Mouse (Mus musculus) cerebellum, adult 9-10 months (tissue): ENCODE measurements around the gene Pkp1.

ENCODE experiments used
- DNase-seq: peaks from one replicate; pipeline ENCODE4 v3.0.0; 2022

Pkp1 gene

GRCm38 (mm10) chr1:135855344-135855687, 63.7 kb downstream of the Pkp1 start:
- DNase-seq: no peak

DNA sequence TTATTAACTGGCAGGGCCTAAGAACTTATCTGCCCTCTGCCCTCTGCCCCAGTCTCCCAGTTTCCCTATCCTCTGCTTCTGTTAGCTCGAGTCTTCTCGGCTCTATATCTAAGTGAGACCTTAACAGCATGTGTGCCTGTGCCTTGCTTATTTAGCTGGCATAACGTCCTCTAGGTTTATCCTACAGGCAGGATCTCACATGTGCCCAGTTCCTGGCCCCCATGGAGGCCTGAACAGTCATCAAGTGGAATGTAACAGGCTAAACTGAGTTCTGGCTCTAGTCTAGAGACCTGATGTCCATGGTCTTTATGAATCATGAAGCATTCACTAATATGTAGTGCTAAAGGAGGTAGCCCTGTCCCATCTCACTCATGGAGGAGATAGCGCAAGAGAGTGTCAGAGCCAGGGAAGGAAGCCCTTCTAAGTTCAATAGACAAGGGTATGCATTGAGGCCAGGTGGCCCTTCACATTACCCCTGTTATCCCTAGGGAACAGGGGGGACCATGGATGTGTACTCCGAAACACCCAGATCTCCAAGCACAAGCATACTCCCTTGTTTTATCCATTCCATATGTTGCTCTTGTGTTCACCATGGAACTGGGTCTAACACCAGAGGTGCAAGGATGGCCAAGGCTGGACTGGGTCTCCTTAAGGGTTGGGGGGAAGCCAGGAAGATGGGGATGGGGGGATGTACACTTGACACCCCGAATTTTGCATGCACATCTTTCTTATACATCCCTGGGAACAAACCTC, 64.2 kb downstream of the Pkp1 start:
- no peak for DNase-seq

DNA sequence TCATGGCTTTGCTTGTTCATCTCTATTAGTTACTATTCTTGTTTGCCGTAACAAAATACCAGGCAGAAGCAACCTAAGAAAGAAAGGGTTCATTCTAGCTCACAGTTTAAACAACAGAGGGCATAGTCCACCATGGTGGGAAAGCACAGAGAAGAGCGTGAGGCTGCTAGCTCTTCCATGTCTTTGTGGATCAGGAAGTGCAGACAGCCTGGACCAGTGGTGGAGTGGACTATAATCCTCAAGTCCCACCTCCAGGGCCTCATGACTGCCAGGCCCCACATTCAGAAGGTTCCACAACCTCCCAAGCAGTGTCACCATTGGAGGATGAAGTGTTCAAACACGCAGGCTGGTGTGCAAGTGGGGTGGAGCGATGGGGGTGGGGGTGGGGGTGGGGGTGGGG, 65.8 kb downstream of the Pkp1 start:
- DNase-seq: no peak

DNA sequence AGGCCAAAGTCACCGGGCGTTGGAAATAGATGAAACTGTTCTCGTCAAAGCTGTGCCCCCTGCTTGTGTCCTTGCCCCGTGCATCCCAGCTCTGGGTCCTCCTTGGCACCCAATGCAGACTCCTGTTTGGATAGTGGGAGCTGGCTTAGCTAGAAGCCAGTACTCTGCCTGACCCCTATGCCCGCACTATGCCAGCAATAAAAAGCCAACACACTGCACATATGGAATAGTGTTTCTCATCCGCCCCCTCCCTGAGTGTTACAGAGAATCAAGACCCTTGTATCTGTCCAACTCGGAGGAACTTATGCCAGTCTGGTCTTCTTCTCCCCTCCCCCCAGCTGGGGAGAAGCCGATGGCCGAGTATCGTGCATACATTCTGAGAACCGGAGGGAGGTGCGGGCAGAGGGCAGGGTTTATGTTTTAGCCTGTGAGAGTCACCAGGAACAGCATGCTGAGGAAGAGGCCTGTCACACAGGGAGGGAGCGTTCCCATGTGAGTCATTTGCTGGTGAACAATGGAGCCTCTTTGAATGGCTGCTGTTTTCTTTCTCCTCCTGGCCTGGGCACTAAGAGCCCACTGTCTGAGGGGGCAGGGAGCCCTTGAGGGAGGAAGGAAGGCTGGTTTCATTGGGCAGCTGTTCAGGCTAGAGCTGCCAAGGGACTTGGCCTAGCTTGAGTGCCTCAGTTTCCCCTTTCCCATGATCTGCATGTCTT, 66.8 kb downstream of the Pkp1 start:
- DNase-seq: peak; percentile 3

DNA sequence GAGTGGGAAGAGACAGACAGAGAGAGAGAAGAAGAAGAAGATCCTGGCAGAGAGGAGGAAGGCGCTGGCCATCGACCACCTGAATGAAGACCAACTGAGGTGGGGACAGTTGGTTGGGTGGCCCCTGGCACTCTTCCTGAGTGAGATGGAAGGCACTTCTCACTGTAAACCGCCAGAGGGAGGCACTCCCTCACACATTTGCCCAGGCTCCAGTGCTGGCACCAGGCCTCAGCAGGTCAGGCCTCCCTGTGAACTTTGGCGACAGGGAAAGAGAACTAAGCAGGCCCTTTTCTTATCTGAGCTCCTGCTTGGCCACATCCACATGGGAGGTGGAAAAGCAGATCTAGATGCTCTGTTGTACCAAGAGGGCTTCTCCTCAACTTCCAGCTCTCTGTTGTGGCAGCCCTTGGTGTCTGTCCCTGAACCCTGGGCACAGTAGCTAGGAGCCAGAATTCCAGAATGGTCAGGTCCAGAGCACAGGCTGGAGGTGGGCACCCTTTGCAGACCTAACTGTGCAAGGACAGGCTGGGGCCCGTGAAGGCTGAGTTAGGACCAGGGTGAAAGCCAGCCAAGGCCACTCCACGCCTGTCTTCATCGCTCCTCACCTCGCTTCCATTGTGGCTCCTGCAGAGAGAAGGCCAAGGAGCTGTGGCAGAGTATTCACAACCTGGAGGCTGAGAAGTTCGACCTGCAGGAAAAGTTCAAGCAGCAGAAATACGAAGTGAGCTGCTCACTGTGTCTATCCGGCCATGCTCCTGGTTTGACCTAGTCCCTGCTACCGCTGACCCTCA, 68.1 kb downstream of the Pkp1 start:
- no peak for DNase-seq

DNA sequence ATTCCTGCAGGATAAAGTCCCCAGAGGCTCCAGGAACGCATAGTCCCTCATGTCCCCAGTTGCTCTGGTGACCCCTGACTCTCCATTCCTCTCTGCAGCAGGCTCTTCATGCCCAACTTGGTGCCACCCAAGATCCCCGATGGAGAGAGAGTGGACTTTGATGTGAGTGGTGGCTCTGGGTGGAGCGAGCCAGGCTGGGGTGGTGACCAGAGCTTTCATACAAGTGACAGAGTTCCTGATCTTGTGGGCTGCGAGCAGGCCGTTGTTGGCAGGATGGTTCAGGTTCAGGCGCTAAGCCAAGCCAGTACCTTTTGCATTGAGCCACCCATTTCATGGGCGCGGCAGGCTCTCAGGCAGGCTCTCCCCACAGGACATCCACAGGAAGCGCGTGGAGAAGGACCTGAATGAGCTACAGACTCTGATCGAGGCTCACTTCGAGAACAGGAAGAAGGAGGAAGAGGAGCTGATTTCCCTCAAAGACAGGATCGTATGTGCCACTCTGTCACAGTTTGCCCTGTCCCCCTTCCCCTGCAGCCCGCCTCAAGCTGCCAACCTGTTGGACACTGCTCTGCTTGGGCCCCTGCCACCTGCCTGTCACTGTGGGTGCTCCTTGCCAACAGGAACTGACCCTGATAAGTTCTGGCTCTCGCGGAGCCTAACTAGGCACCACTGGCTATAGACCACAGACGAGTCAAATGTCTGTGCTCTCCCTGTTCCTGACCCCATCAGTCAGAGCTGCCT, 71.2 kb downstream of the Pkp1 start:
- DNase-seq: no peak

- peak; percentile 6 for DNase-seq
These were observed 71.9 kb downstream of the Pkp1 start for GRCm38 (mm10) chr1:135847139-135847562.

- no peak for DNase-seq
These were observed 72.4 kb downstream of the Pkp1 start for GRCm38 (mm10) chr1:135846632-135847031.

GRCm38 (mm10) chr1:135844481-135844880, 74.5 kb downstream of the Pkp1 start:
- no peak for DNase-seq

- no peak for DNase-seq
These were observed 75.3 kb downstream of the Pkp1 start for GRCm38 (mm10) chr1:135843519-135844262.

DNA sequence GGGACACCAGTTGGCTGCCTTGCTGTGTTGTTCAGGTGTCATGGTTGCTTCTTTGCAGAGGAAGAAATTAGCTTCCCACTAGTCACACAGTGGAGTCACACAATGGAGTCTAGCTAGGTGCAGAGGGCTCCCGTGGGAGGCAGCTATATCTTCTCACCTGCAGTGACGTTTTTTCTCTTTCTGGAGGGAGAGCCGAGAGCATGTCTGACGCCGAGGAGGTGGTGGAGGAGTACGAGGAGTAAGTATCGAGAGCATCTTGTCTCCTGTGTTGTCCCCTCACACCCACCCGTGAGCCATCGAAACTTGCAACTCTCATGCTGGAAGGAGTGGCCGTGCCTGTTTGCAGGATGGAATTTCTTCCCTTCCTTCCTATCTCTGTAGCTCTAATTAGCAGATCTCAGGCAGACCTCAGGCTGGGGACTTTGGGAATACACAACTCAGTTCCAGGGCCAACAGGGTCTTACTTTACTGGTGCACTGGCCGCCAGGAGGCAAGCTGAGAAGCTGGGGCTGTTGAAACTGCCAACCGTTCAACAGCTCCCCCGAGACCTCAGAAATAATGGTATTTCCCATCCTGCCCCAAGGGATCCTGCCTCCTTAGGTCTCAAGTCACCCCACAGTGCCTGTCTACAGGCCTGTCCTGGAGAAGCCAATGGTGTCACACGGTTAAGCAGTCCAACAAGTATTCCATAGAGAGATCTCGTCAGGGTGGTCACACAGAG, 78.2 kb downstream of the Pkp1 start:
- DNase-seq: no peak

- no peak for DNase-seq
These were observed 79.9 kb downstream of the Pkp1 start for GRCm38 (mm10) chr1:135839065-135839464.

DNA sequence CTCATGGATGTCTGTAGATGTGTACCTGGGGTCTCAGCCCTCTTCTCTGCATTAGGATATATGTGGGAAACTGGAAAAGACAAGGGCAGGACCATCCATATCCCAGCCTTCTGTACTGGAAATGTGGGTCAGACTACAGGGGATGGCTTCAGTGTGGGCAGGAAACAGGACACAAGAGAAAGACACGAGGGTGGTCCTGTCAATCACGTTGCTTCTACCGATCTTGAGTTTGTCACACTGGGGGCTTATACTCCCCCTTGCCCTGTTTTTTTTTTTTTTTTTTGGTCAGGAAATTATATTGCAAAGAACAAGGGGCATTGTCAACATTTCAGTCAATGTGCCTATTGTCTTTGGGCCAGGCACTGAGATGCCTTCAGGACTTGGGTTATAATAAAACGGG, 80.4 kb downstream of the Pkp1 start:
- DNase-seq: no peak

GRCm38 (mm10) chr1:135835716-135836483, 83.1 kb downstream of the Pkp1 start, which contains the start of gene Tnnt2:
Tnnt2 (plus strand) TSS chr1:135836354.
- DNase-seq: no peak

DNA sequence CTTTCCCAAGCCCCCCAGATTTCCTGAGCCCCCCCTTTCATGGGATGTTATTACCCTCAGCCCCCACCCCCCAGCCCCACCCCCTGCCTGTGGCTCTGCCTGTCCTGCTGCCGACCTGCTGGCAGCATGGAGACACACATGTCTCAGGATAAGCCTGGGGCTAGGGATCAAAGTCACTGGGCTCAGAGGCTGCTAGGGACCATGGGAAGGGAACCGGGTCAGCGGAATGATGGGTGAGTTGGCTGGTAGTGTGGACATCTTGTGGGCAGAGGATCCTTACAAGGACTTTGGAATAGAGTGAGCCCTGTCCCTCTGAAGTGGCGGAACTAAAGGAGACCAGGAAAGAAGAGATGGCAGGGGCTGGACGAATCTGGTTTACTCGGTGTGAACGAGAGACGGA, 84.0 kb downstream of the Pkp1 start:
- no peak for DNase-seq

DNA sequence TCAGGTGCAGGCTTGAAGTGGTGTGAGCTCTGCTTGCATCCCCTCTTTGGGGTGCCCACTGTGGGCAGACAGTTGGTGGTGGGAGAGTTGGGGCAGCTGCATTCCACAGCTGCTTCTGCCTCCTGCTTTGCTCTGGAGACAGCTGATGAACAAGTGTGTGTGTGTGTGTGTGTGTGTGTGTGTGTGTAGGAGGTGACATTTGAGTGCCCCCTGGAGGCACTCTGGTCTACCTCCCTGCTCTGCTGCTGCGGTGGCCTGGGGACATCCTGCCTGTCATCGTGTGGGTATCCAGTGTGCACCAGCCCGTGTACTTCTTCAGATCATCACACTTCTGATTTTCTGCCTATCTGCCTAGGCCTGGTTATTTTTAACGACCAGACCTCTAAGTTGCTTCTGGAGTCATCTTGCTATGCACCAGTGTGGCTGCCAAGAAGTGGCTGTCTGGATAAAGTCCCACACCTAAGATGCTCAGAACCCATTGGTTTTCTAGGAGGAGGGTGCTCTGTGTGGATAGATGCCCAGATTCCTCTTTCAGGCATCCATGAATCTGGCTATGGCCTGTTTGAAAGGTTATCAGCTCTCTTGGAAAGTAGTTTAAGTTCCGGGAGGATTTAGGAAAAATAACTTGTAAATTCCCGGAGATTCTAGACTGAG, 84.7 kb downstream of the Pkp1 start:
- DNase-seq: no peak

GRCm38 (mm10) chr1:135828918-135829317, 90.1 kb downstream of the Pkp1 start:
- DNase-seq: no peak

DNA sequence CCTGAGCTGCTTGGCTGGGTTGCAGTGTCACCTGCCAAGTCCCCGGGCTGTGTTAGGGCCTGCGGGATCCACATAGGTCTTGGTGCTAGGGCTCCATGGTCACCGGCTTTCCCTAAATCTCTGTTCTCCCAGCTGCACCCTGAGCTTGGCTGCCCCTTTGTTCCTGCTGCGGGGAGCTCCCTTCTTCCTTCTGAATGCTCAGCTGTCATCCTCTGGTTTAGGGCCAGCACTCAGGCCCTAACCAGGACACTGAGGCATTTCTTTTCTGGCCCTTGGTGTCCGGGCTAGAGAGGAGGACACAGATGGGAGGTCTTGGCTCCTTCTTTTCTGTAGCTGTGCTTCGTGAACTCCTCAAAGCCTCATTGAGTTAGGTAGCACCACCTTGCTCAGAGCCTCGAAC, 97.2 kb downstream of the Pkp1 start:
- no peak for DNase-seq
